18 mouse cellular contexts compared by ENCODE assay signal in genomic region chr3:30019411-30019810, GRCm38 (mm10).
DNase-seq lines count a peak whose midpoint lies in the region; ATAC-seq lines count a peak whose summit lies in the region.
"Had no signal": no experiment of that assay in that cellular context is flagged by ENCODE, and none has a peak within 500 bp of the region (broad histone marks: within the 10 kb centered on the region; RNA-seq: fewer than 3 reads in every experiment).

No protein-coding gene starts in this region.

- no peak overlapping the region for H3K9ac ChIP-seq in intestine, embryonic 16.5 days (ENCODE audit: low read depth, low read length)
- no peak overlapping the region for H3K9ac ChIP-seq in hindbrain, embryonic 12.5 days
- H3K9ac ChIP-seq: embryonic facial prominence, embryonic 13.5 days; hindbrain, embryonic 14.5 days; limb, embryonic 15.5 days; neural tube, embryonic 15.5 days had no signal

- H3K36me3 ChIP-seq in intestine, embryonic 16.5 days (ENCODE audit: control insufficient read depth, insufficient read depth, low read length), result no peaks in the 10 kb centered on the region
- H3K36me3 ChIP-seq in hindbrain, embryonic 10.5 days, result no peaks in the 10 kb centered on the region
- no peaks in the 10 kb centered on the region for H3K36me3 ChIP-seq in hindbrain, embryonic 12.5 days
- H3K36me3 ChIP-seq: embryonic facial prominence, embryonic 13.5 days; limb, embryonic 15.5 days; neural tube, embryonic 15.5 days had no signal

- H3K27ac ChIP-seq in intestine, embryonic 16.5 days (ENCODE audit: low read length), result no peak overlapping the region
- H3K27ac ChIP-seq in hindbrain, embryonic 10.5 days, result no peak overlapping the region
- H3K27ac ChIP-seq in hindbrain, embryonic 12.5 days, result no peak overlapping the region
- H3K27ac ChIP-seq: embryonic facial prominence, embryonic 13.5 days; hindbrain, embryonic 14.5 days; limb, embryonic 15.5 days; neural tube, embryonic 15.5 days had no signal

- no peaks in the 10 kb centered on the region for H3K9me3 ChIP-seq in intestine, embryonic 16.5 days (ENCODE audit: control insufficient read depth, low read length)
- H3K9me3 ChIP-seq in hindbrain, embryonic 10.5 days, result no peaks in the 10 kb centered on the region
- H3K9me3 ChIP-seq in hindbrain, embryonic 12.5 days (replicated peaks), result no peaks in the 10 kb centered on the region
- H3K9me3 ChIP-seq: embryonic facial prominence, embryonic 13.5 days; limb, embryonic 15.5 days; neural tube, embryonic 15.5 days had no signal

- intact Hi-C loops in left cerebral cortex, postnatal 4 days (cut with DNase I), result no loop called here

- ATAC-seq in intestine, embryonic 16.5 days, result peak; percentile 66
- ATAC-seq in hindbrain, embryonic 12.5 days (ENCODE audit: low FRiP score), result no peak

- peak; percentile 8 for DNase-seq in kidney, adult 9 months
- DNase-seq in kidney, postnatal 10 days, result no peak
- peak; percentile 73 for DNase-seq in adipocyte (ENCODE audit: low spot score)
- peak; percentile 26 for DNase-seq in lung, postnatal 10 days
- DNase-seq in hindbrain, embryonic 10.5 days (ENCODE audit: low spot score), result no peak
- DNase-seq in left cerebral cortex, postnatal 4 days, result no peak
- DNase-seq: adrenal gland, postnatal 14 days; cerebellum, adult 2 months; heart, postnatal 10 days; kidney, adult 11 months; midbrain, embryonic 14.5 days had no signal

- H3K4me2 ChIP-seq in intestine, embryonic 16.5 days (ENCODE audit: low read depth, low read length), result no peak overlapping the region
- no peak overlapping the region for H3K4me2 ChIP-seq in hindbrain, embryonic 12.5 days (replicated peaks)
- H3K4me2 ChIP-seq: embryonic facial prominence, embryonic 13.5 days; hindbrain, embryonic 14.5 days; limb, embryonic 15.5 days; neural tube, embryonic 15.5 days had no signal

- H3K27me3 ChIP-seq in intestine, embryonic 16.5 days (replicated peaks; ENCODE audit: control insufficient read depth, insufficient read depth, low read length), result peaks cover 8% of the 10 kb centered on the region; the same call in 1 of the 2 replicates
- peaks cover 13% of the 10 kb centered on the region; the same call in 1 of the 2 replicates for H3K27me3 ChIP-seq in hindbrain, embryonic 10.5 days (ENCODE audit: insufficient read depth, poor library complexity, severe bottlenecking)
- H3K27me3 ChIP-seq in hindbrain, embryonic 12.5 days, result peaks cover 14% of the 10 kb centered on the region; the same call in 1 of the 2 replicates
- H3K27me3 ChIP-seq: limb, embryonic 15.5 days had no signal

- H3K4me1 ChIP-seq in intestine, embryonic 16.5 days (ENCODE audit: control insufficient read depth, insufficient read depth, low read length), result 0 out of 2 replicates have a peak, but pooled peaks cover 3% of the 10 kb centered on the region
- peaks cover 14% of the 10 kb centered on the region for H3K4me1 ChIP-seq in hindbrain, embryonic 10.5 days (replicated peaks)
- peaks cover 10% of the 10 kb centered on the region for H3K4me1 ChIP-seq in hindbrain, embryonic 12.5 days

- 69% methylated on average over 8 of the region's 8 CpGs for WGBS in intestine, embryonic 16.5 days
- 84% methylated on average over 8 of the region's 8 CpGs for WGBS in hindbrain, embryonic 10.5 days
- 83% methylated on average over 8 of the region's 8 CpGs for WGBS in hindbrain, embryonic 12.5 days

- H3K4me3 ChIP-seq in intestine, embryonic 16.5 days (ENCODE audit: low read length), result no peak overlapping the region
- H3K4me3 ChIP-seq in hindbrain, embryonic 10.5 days, result no peak overlapping the region
- no peak overlapping the region for H3K4me3 ChIP-seq in hindbrain, embryonic 12.5 days
- H3K4me3 ChIP-seq: embryonic facial prominence, embryonic 13.5 days; limb, embryonic 15.5 days; myocyte; neural tube, embryonic 15.5 days had no signal

Comparison
In these comparisons a context has a peak if more than half of its experiments do, and no peak if none do; other contexts are left out.
1. DNase-seq: peak in kidney, adult 9 months (single experiment), adipocyte (single experiment) and lung, postnatal 10 days (single experiment); none in kidney, postnatal 10 days (single experiment), hindbrain, embryonic 10.5 days (single experiment) and left cerebral cortex, postnatal 4 days (single experiment).